Mouse (Mus musculus): ENCODE measurements around the gene Itga11. TPM values are rescaled to one million over a fixed set of nuclear protein-coding genes. Genes with fewer than 3 reads are reported as not detected.

Itga11 gene
- polyA plus RNA-seq, 1 experiment = not detected

DNA sequence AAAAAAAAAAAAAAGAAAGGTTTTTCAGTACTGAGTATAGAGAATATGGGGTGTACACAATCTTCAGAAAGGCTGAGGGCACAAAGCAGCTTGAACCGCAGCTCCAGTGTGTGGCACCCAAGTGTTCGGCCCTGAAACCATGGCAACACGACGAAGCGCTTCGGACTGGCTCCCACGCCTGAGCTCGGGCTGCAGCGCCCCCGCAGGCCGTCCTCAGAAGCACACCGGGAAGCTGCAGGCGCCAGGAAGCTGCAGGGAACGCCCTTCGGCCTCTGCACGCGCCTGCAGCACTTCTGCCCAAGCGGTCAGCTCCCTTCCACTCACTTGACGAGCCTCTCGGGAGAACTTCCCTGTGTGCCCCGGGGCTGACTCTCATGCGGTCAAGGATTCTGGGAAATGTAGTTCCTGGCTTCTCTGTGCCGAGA is 151.0 kb downstream of the Itga11 start:
- Histone ChIP-seq H3K4me1 (ENCODE audit: control insufficient read depth) (peaks cover 35% of the 10 kb centered on the region), H3K4me3 (replicated peaks) (peak overlapping the region; percentile 64), H3K27me3 (ENCODE audit: control insufficient read depth) (no peaks in the 10 kb centered on the region; the same call in 1 of the 2 replicates), H3K36me3 (ENCODE audit: control insufficient read depth) (no peaks in the 10 kb centered on the region), H3K9me3 (ENCODE audit: control insufficient read depth, low read length) (no peaks in the 10 kb centered on the region)
- no peak for TF ChIP-seq GATA1 (IDR thresholded peaks at IDR 0.05; ENCODE audit: low read length)
- no peak for TF ChIP-seq TAL1 (IDR thresholded peaks at IDR 0.05; ENCODE audit: low read length)

- no peaks in the 10 kb centered on the region for H3K36me3 ChIP-seq (ENCODE audit: control insufficient read depth)
- H3K4me1 ChIP-seq (ENCODE audit: control insufficient read depth) = peaks cover 35% of the 10 kb centered on the region
- no peaks in the 10 kb centered on the region for H3K9me3 ChIP-seq (ENCODE audit: control insufficient read depth, low read length)
- TF ChIP-seq TAL1 (IDR thresholded peaks at IDR 0.05; ENCODE audit: low read length) = no peak
- TF ChIP-seq GATA1 (IDR thresholded peaks at IDR 0.05; ENCODE audit: low read length) = no peak
- no peak overlapping the region for H3K4me3 ChIP-seq (replicated peaks)
- H3K27me3 ChIP-seq (ENCODE audit: control insufficient read depth) = no peaks in the 10 kb centered on the region; the same call in 1 of the 2 replicates
Observed at GRCm38 (mm10) chr9:62829877-62830276, 152.3 kb downstream of the Itga11 start.

Other genes starting within 250 kb of the Itga11 start
- gene Coro2b, start 140.8 kb upstream of the Itga11 start, polyA plus RNA-seq (2012) = not detected in 2 replicates
- gene Fem1b, start 134.1 kb downstream of the Itga11 start, polyA plus RNA-seq (2012) = 0.32 and 0.41 TPM in 2 replicates
- gene Cln6, start 161.0 kb downstream of the Itga11 start, polyA plus RNA-seq (2012) = 2.2 and 2.7 TPM in 2 replicates
- gene Calml4, start 180.3 kb downstream of the Itga11 start, polyA plus RNA-seq (2012) = not detected in 2 replicates

Measured in erythroblast, embryonic 14.5 days (primary cell).